Mouse (Mus musculus): ENCODE measurements around the gene Nipa1. TPM values are rescaled to one million over a fixed set of nuclear protein-coding genes. Genes with fewer than 3 reads are reported as not detected.

Gene Nipa1
- total RNA-seq, 1 experiment = 5.5 TPM

GRCm38 (mm10) chr7:55984754-55985153, 35.0 kb downstream of the Nipa1 start:
- Histone ChIP-seq H3K27ac (ENCODE audit: insufficient read depth, low read depth, low read length, poor library complexity, severe bottlenecking) (no peak overlapping the region), H3K9me3 (ENCODE audit: control insufficient read depth, insufficient read depth, low read depth, low read length) (no peaks in the 10 kb centered on the region), H3K9ac (ENCODE audit: insufficient read depth, low read depth, low read length, poor library complexity, severe bottlenecking) (no peak overlapping the region), H3K4me3 (ENCODE audit: insufficient read depth in 1 of 2, low read depth in 1 of 2, low read length in 2 of 2, poor library complexity in 1 of 2, severe bottlenecking in 1 of 2) (no peak overlapping the region), H3K36me3 (ENCODE audit: control insufficient read depth, insufficient read depth, low read length, poor library complexity, severe bottlenecking) (no peaks in the 10 kb centered on the region), H3K4me1 (ENCODE audit: control insufficient read depth in 2 of 2, insufficient read depth in 2 of 2, low read length in 2 of 2, poor library complexity in 1 of 2) (no peaks in the 10 kb centered on the region; a peak in 1 of 4 replicates)
- TF ChIP-seq CHD2 (IDR thresholded peaks at IDR 0.05; ENCODE audit: low read depth, low read length) = no peak
- no peak for TF ChIP-seq HCFC1 (IDR thresholded peaks at IDR 0.05; ENCODE audit: borderline replicate concordance, insufficient read depth, low read length)
- no peak for TF ChIP-seq ZNF384 (IDR thresholded peaks at IDR 0.05; ENCODE audit: low read depth, low read length)
- no peak for TF ChIP-seq MAFK (IDR thresholded peaks at IDR 0.05; ENCODE audit: insufficient read depth, low read depth, low read length)
- no peak for TF ChIP-seq ZC3H11A (IDR thresholded peaks at IDR 0.05; ENCODE audit: borderline replicate concordance, low read depth, low read length)
- in situ Hi-C loops (cut with MboI; ENCODE audit: low sequenced_read_pairs in 2 of 2, unreplicated experiment in 2 of 2) = no loop called here
- no peak for DNase-seq (ENCODE audit: low read depth, low spot score)

GRCm38 (mm10) chr7:55983107-55983506, 36.6 kb downstream of the Nipa1 start:
- DNase-seq (ENCODE audit: low read depth, low spot score) = no peak
- Histone ChIP-seq H3K4me3 (ENCODE audit: insufficient read depth in 1 of 2, low read depth in 1 of 2, low read length in 2 of 2, poor library complexity in 1 of 2, severe bottlenecking in 1 of 2) (no peak overlapping the region), H3K4me1 (ENCODE audit: control insufficient read depth in 2 of 2, insufficient read depth in 2 of 2, low read length in 2 of 2, poor library complexity in 1 of 2) (no peaks in the 10 kb centered on the region; a peak in 1 of 4 replicates), H3K9me3 (ENCODE audit: control insufficient read depth, insufficient read depth, low read depth, low read length) (no peaks in the 10 kb centered on the region), H3K36me3 (ENCODE audit: control insufficient read depth, insufficient read depth, low read length, poor library complexity, severe bottlenecking) (no peaks in the 10 kb centered on the region), H3K27ac (ENCODE audit: insufficient read depth, low read depth, low read length, poor library complexity, severe bottlenecking) (no peak overlapping the region), H3K9ac (ENCODE audit: insufficient read depth, low read depth, low read length, poor library complexity, severe bottlenecking) (no peak overlapping the region)
- in situ Hi-C loops (cut with MboI; ENCODE audit: low sequenced_read_pairs in 2 of 2, unreplicated experiment in 2 of 2) = no loop called here
- TF ChIP-seq ZNF384 (IDR thresholded peaks at IDR 0.05; ENCODE audit: low read depth, low read length) = no peak
- no peak for TF ChIP-seq CHD2 (IDR thresholded peaks at IDR 0.05; ENCODE audit: low read depth, low read length)
- no peak for TF ChIP-seq MAFK (IDR thresholded peaks at IDR 0.05; ENCODE audit: insufficient read depth, low read depth, low read length)
- TF ChIP-seq HCFC1 (IDR thresholded peaks at IDR 0.05; ENCODE audit: borderline replicate concordance, insufficient read depth, low read length) = no peak
- no peak for TF ChIP-seq ZC3H11A (IDR thresholded peaks at IDR 0.05; ENCODE audit: borderline replicate concordance, low read depth, low read length)

GRCm38 (mm10) chr7:55982010-55982700, 37.6 kb downstream of the Nipa1 start:
- no peak overlapping the region for H3K27ac ChIP-seq (ENCODE audit: insufficient read depth, low read depth, low read length, poor library complexity, severe bottlenecking)
- TF ChIP-seq MAFK (IDR thresholded peaks at IDR 0.05; ENCODE audit: insufficient read depth, low read depth, low read length) (no peak), HCFC1 (IDR thresholded peaks at IDR 0.05; ENCODE audit: borderline replicate concordance, insufficient read depth, low read length) (no peak), ZNF384 (IDR thresholded peaks at IDR 0.05; ENCODE audit: low read depth, low read length) (no peak)
- no peak for DNase-seq (ENCODE audit: low read depth, low spot score)
- no peak overlapping the region for H3K4me3 ChIP-seq (ENCODE audit: insufficient read depth in 1 of 2, low read depth in 1 of 2, low read length in 2 of 2, poor library complexity in 1 of 2, severe bottlenecking in 1 of 2)
- in situ Hi-C loops (cut with MboI; ENCODE audit: low sequenced_read_pairs in 2 of 2, unreplicated experiment in 2 of 2) = no loop called here
- H3K9me3 ChIP-seq (ENCODE audit: control insufficient read depth, insufficient read depth, low read depth, low read length) = no peaks in the 10 kb centered on the region
- no peaks in the 10 kb centered on the region; a peak in 1 of 4 replicates for H3K4me1 ChIP-seq (ENCODE audit: control insufficient read depth in 2 of 2, insufficient read depth in 2 of 2, low read length in 2 of 2, poor library complexity in 1 of 2)
- H3K36me3 ChIP-seq (ENCODE audit: control insufficient read depth, insufficient read depth, low read length, poor library complexity, severe bottlenecking) = no peaks in the 10 kb centered on the region
- no peak overlapping the region for H3K9ac ChIP-seq (ENCODE audit: insufficient read depth, low read depth, low read length, poor library complexity, severe bottlenecking)

- Histone ChIP-seq H3K4me3 (ENCODE audit: insufficient read depth in 1 of 2, low read depth in 1 of 2, low read length in 2 of 2, poor library complexity in 1 of 2, severe bottlenecking in 1 of 2) (no peak overlapping the region), H3K9me3 (ENCODE audit: control insufficient read depth, insufficient read depth, low read depth, low read length) (no peaks in the 10 kb centered on the region), H3K27ac (ENCODE audit: insufficient read depth, low read depth, low read length, poor library complexity, severe bottlenecking) (no peak overlapping the region), H3K36me3 (ENCODE audit: control insufficient read depth, insufficient read depth, low read length, poor library complexity, severe bottlenecking) (no peaks in the 10 kb centered on the region), H3K9ac (ENCODE audit: insufficient read depth, low read depth, low read length, poor library complexity, severe bottlenecking) (no peak overlapping the region), H3K4me1 (ENCODE audit: control insufficient read depth in 2 of 2, insufficient read depth in 2 of 2, low read length in 2 of 2, poor library complexity in 1 of 2) (no peaks in the 10 kb centered on the region; a peak in 1 of 4 replicates)
- DNase-seq (ENCODE audit: low read depth, low spot score) = no peak
- in situ Hi-C loops (cut with MboI; ENCODE audit: low sequenced_read_pairs in 2 of 2, unreplicated experiment in 2 of 2) = no loop called here
- TF ChIP-seq ZNF384 (IDR thresholded peaks at IDR 0.05; ENCODE audit: low read depth, low read length) = no peak
- no peak for TF ChIP-seq CHD2 (IDR thresholded peaks at IDR 0.05; ENCODE audit: low read depth, low read length)
- TF ChIP-seq ZC3H11A (IDR thresholded peaks at IDR 0.05; ENCODE audit: borderline replicate concordance, low read depth, low read length) = no peak
- TF ChIP-seq MAFK (IDR thresholded peaks at IDR 0.05; ENCODE audit: insufficient read depth, low read depth, low read length) = no peak
- TF ChIP-seq HCFC1 (IDR thresholded peaks at IDR 0.05; ENCODE audit: borderline replicate concordance, insufficient read depth, low read length) = no peak
Observed at GRCm38 (mm10) chr7:55981511-55981910, 38.2 kb downstream of the Nipa1 start.
